Mouse (Mus musculus) midbrain, embryonic 11.5 days (tissue): ENCODE results near the gene Ern2. TPM values are rescaled to one million over a fixed set of nuclear protein-coding genes. Genes with fewer than 3 reads are reported as not detected.

Experiments used
- polyA plus RNA-seq: library from polyadenylated mRNA; unstranded; fragments of >200 nt; fragmentation: Nextera tagmentation; extraction: Ambion mirVana; gene quantifications from 2 replicates; pipeline ENCODE4 v1.2.1, GENCODE M21; 2014

Gene Ern2
- polyA plus RNA-seq, 1 experiment from 2014 or later: 0.04 TPM

Other genes starting within 250 kb of the Ern2 start
- 14.5 and 19.1 TPM in 2 replicates for gene Cog7, start 204.5 kb downstream of the Ern2 start, polyA plus RNA-seq
- 54.1 and 55.7 TPM in 2 replicates for gene Gga2, start 165.0 kb downstream of the Ern2 start, polyA plus RNA-seq
- 94.1 and 94.6 TPM in 2 replicates for gene Ubfd1, start 119.0 kb downstream of the Ern2 start, polyA plus RNA-seq
- gene Ears2, start 118.9 kb downstream of the Ern2 start, polyA plus RNA-seq: 13.4 and 16.3 TPM in 2 replicates
- 688 and 709 TPM in 2 replicates for gene Ndufab1, start 84.3 kb downstream of the Ern2 start, polyA plus RNA-seq
- 19.0 and 22.6 TPM in 2 replicates for gene Palb2, start 53.2 kb downstream of the Ern2 start, polyA plus RNA-seq
- gene Dctn5, start 53.2 kb downstream of the Ern2 start, polyA plus RNA-seq: 140 and 141 TPM in 2 replicates
- 114 and 129 TPM in 2 replicates for gene Plk1, start 26.8 kb downstream of the Ern2 start, polyA plus RNA-seq
- gene Chp2, start 33.3 kb upstream of the Ern2 start, polyA plus RNA-seq: 0.20 and 0.29 TPM in 2 replicates
- gene Prkcb, start 102.5 kb upstream of the Ern2 start, polyA plus RNA-seq: 15.3 and 17.9 TPM in 2 replicates